Mouse (Mus musculus) heart, embryonic 14.5 days (tissue): ENCODE results near the gene Lrrc4. TPM values are rescaled to one million over a fixed set of nuclear protein-coding genes. Genes with fewer than 3 reads are reported as not detected.

ENCODE experiments used
- polyA plus RNA-seq: library from polyadenylated mRNA; unstranded; fragments of >200 nt; fragmentation: Nextera tagmentation; extraction: Ambion mirVana; gene quantifications from 2 replicates; pipeline ENCODE4 v1.2.1, GENCODE M21; 2014

Gene Lrrc4
- polyA plus RNA-seq, 1 experiment from 2014 or later, result 0.45 TPM

Other genes starting within 250 kb of the Lrrc4 start
- not detected in 2 replicates for gene Lep, start 228.5 kb upstream of the Lrrc4 start, polyA plus RNA-seq